Mouse (Mus musculus) heart, postnatal 0 days (tissue): ENCODE measurements at regions not wholly inside any gene's neighbourhood (a gene's known extent, or its start where the extent isn't known, plus 50 kb on each side); places are given as distances from the start of the nearest gene placed in this dataset.

Experiments
- CTCF ChIP-seq: IDR thresholded peaks from 2 replicates; pipeline ENCODE4 v1.5.1; 2016; ENCODE audit warnings: antibody characterized with exemption, control low read depth, low read depth
- EP300 ChIP-seq: IDR thresholded peaks from 2 replicates; pipeline ENCODE4 v1.6.1; 2016; ENCODE audit warnings: antibody characterized with exemption, low read depth

- TF ChIP-seq CTCF (no peak), EP300 (no peak)
Observed at GRCm38 (mm10) chr4:105315095-105315494, 157.9 kb downstream of the Plpp3 start.
